Mouse (Mus musculus) heart, embryonic 11.5 days (tissue): Measurements from ENCODE around the gene Ltbp1. TPM values are rescaled to one million over a fixed set of nuclear protein-coding genes. Genes with fewer than 3 reads are reported as not detected.

Experiments used
- ATAC-seq: fragments of 200-750 bp; cut with Nextera tagmentation; replicated peaks from 2 replicates; pipeline ENCODE4 v1.8.0; 2017; ENCODE audit warnings: moderate library complexity; ENCODE audit not compliant: insufficient number of reproducible peaks, low FRiP score, low TSS enrichment
- H3K27ac ChIP-seq: fragments of 300-500 bp; sonication (generic); 2 replicates; pipeline ENCODE4 v1.5.1; 2014; ENCODE audit warnings: mild to moderate bottlenecking, low read depth, low read length
- H3K27me3 ChIP-seq: fragments of 300-500 bp; sonication (generic); 2 replicates; pipeline ENCODE4 v1.6.1; 2014; ENCODE audit warnings: mild to moderate bottlenecking, low read length, mixed read lengths; ENCODE audit not compliant: control insufficient read depth, insufficient read depth
- H3K36me3 ChIP-seq: fragments of 300-500 bp; sonication (generic); 2 replicates; pipeline ENCODE4 v1.6.1; 2014; ENCODE audit warnings: mild to moderate bottlenecking, low read length, moderate library complexity, mixed read lengths; ENCODE audit not compliant: control insufficient read depth, insufficient read depth
- H3K4me1 ChIP-seq: fragments of 300-500 bp; sonication (generic); 2 replicates; pipeline ENCODE4 v1.6.1; 2014; ENCODE audit warnings: low read length; ENCODE audit not compliant: control insufficient read depth, insufficient read depth
- H3K4me2 ChIP-seq: fragments of 300-500 bp; sonication (generic); 2 replicates; pipeline ENCODE4 v1.6.1; 2014; ENCODE audit warnings: mild to moderate bottlenecking, moderate library complexity
- H3K4me3 ChIP-seq: fragments of 300-500 bp; sonication (generic); 2 replicates; pipeline ENCODE4 v1.5.1; 2014; ENCODE audit warnings: low read depth, low read length
- H3K9ac ChIP-seq: fragments of 300-500 bp; sonication (generic); 2 replicates; pipeline ENCODE4 v1.6.1; 2014; ENCODE audit warnings: mild to moderate bottlenecking, low read depth, low read length, moderate library complexity
- H3K9me3 ChIP-seq: fragments of 300-500 bp; sonication (generic); replicated peaks from 2 replicates; pipeline ENCODE4 v1.6.1; 2016; ENCODE audit warnings: low read length; ENCODE audit not compliant: control insufficient read depth
- WGBS: fragments of 180-500 bp; shearing (Covaris S2); extraction: QIAGEN DNeasy Blood & Tissue Kit; methylation state at CpG from one replicate; pipeline ENCODE4 v1.1.7; 2014; ENCODE audit not compliant: insufficient replicate concordance; 5-methylcytosine and 5-hydroxymethylcytosine counted together
- polyA plus RNA-seq: library from polyadenylated mRNA; unstranded; fragments of >200 nt; fragmentation: Nextera tagmentation; extraction: Ambion mirVana; gene quantifications from 2 replicates; pipeline ENCODE4 v1.2.1, GENCODE M21; 2014

The Ltbp1 gene
- polyA plus RNA-seq, 1 experiment from 2014 or later = 45.4 TPM

DNA sequence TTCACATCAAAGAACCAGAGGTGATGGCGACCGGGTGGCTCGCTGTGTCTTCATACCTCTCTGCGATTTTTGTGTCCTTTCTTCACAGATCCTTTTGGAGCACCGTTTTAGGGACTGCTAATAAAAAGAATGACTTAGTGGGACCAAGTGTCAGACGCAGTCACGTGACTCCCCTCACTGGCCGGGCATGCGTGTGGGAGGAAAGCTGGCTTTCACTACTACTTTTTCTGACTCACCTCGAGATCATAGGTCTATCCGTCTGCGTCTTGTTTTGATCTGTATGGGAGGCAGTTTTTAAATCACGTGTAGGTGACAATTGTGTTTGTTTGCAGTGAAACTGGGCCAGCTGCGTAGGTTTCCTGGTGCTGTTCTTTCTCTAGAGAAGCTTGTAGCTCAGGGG lies 28.0 kb downstream of the Ltbp1 start:
- Histone ChIP-seq H3K4me2 (no peak overlapping the region), H3K9me3 (no peaks in the 10 kb centered on the region), H3K9ac (no peak overlapping the region), H3K36me3 (no peaks in the 10 kb centered on the region), H3K27ac (no peak overlapping the region), H3K4me3 (no peak overlapping the region), H3K4me1 (0 out of 2 replicates have a peak, but pooled peaks cover 8% of the 10 kb centered on the region), H3K27me3 (no peaks in the 10 kb centered on the region)
- 77% methylated on average over 14 of the region's 14 CpGs for WGBS
- ATAC-seq = no peak

DNA sequence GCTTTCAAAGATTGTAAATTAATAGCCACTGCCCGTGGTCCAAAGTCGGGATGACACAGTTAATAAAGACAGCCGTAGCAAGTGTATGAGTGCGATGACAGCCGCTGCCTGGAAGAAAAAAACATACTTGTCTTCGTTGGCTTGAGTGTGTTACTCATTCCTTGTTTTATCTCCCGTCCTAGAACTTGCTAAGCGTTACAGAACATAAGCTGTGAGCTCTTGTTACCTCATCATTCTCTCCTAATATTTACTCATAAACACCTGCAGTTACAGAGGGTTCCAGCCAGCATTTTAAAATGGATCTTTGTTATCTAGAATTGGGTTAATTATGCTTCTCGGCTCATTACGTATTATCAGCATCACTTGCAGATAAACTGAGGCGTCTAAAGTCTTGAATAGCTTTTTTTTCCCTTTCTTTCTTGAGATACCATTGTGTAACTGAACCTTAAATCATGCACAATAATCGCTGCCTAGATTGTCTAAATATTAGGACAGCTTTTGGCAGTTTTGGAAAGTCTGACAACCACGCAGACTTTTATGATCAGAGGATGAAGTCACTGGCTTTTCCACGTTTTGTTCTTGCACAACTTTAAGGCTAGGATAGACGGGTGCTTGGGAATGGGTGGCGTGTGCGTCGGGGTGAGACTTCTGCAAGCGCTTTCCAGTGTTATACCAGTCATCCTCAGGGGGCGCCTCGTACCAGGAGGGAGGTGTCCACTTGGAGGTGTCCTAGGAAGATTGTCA lies 28.7 kb downstream of the Ltbp1 start:
- 0 out of 2 replicates have a peak, but pooled peaks cover 5% of the 10 kb centered on the region for H3K4me1 ChIP-seq
- no peak overlapping the region for H3K4me3 ChIP-seq
- ATAC-seq = no peak
- no peak overlapping the region for H3K27ac ChIP-seq
- no peaks in the 10 kb centered on the region for H3K27me3 ChIP-seq
- H3K4me2 ChIP-seq = no peak overlapping the region
- no peaks in the 10 kb centered on the region for H3K36me3 ChIP-seq
- 68% methylated on average over 21 of the region's 21 CpGs for WGBS
- H3K9ac ChIP-seq = no peak overlapping the region
- no peaks in the 10 kb centered on the region for H3K9me3 ChIP-seq

DNA sequence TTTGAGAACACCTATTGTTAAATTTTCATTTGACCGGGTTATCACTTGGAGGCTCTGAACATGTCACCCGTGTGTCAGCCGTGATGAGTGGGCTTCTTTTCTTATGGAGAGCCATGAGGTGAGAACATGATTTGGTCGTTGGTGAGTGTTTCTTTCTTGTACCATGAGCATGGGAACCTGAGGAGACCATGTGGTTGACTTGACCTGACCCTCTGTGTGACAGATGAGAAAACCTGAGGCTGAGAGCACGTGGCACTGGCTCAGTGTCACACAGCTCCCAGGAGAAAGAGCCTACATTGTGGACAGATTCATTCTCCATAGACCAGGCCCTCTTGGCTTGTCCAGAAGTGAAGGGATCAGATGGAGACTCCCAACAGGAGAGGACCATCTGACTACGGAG lies 31.5 kb downstream of the Ltbp1 start:
- Histone ChIP-seq H3K4me2 (no peak overlapping the region), H3K4me1 (peaks cover 11% of the 10 kb centered on the region), H3K9me3 (no peaks in the 10 kb centered on the region), H3K36me3 (no peaks in the 10 kb centered on the region), H3K27me3 (no peaks in the 10 kb centered on the region), H3K4me3 (no peak overlapping the region), H3K9ac (no peak overlapping the region), H3K27ac (no peak overlapping the region)
- WGBS = 74% methylated on average over 6 of the region's 6 CpGs
- ATAC-seq = no peak

DNA sequence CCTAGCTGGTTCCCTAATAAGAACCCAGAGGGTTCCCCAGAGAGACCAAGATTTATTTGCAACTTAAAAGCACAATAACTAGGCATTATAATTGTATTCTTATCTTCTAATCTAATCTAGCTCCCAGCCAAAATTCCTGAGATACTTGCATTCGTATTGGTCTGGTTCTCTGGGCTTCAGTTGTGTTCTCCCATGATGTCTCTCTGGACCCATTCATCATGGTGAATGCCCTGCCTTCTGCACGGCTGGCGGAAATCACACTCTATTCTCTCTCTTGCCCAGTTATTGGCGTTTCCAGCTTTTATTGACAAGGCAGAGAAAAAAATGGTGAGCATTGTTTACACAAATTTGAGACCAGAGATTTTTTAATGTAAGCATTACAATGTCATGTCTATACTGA lies 33.6 kb downstream of the Ltbp1 start:
- WGBS = 69% methylated on average over 4 of the region's 4 CpGs
- Histone ChIP-seq H3K4me1 (peaks cover 16% of the 10 kb centered on the region), H3K9me3 (no peaks in the 10 kb centered on the region), H3K27me3 (no peaks in the 10 kb centered on the region), H3K36me3 (no peaks in the 10 kb centered on the region), H3K9ac (no peak overlapping the region), H3K27ac (no peak overlapping the region), H3K4me2 (no peak overlapping the region), H3K4me3 (no peak overlapping the region)
- ATAC-seq = no peak

DNA sequence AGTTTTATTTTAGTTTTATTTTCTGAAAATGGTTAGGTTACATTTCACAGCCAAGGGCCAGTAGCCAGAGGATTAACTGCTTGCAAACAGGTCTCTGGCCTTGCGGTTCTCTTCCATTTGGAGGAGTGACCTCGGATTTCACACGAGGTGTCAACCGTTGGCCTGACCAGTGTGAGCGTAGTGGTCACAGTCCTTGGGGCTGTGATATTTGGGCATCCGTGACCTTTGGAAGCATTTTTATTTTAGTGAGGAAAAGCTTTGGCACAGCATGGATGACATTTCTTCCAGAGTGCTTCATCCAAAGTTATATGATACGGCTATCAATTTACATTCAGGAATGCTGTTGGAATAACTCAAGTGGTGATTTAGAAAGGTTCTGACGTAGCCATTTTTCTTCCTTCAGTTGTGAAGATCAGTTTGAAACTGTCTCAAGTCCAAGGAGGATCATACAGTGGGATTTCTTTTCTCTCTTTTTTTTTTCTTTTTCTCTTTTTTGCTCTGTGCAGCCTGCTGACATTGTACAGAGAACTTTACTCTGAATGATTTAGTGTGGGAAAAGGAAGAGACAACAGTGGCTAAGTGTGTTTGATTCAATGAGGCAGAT lies 44.1 kb downstream of the Ltbp1 start:
- H3K27ac ChIP-seq = no peak overlapping the region
- no peak overlapping the region for H3K9ac ChIP-seq
- no peak overlapping the region for H3K4me3 ChIP-seq
- H3K36me3 ChIP-seq = no peaks in the 10 kb centered on the region
- ATAC-seq = no peak
- H3K4me1 ChIP-seq = peaks cover 5% of the 10 kb centered on the region; the same call in 1 of the 2 replicates
- WGBS = 75% methylated on average over 8 of the region's 8 CpGs
- H3K27me3 ChIP-seq = no peaks in the 10 kb centered on the region
- peaks cover 4% of the 10 kb centered on the region; the same call in 1 of the 2 replicates for H3K9me3 ChIP-seq
- no peak overlapping the region for H3K4me2 ChIP-seq

DNA sequence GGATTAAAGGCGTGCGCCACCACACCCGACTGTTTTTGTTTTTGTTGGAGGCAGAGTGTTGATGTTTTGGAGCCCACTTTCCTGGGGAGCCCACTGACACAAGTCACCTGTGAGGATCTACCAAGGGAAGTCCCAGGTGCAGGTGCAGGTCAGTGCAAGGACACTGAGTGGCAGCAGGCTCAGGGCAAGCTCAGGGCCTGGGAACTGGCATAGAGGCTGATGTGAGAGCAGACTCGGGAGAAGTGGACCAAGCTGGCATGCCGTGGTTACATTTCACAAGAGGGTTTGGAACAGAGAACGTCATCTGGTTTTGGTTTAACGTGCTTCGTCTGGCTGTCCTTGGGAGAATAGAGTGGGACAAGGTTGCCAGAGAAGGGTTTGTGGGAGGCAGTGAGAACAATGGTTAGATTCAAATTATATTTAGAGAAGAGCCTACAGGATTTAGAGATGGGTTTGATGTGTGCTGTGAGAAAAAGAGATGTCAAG lies 46.1 kb downstream of the Ltbp1 start:
- Histone ChIP-seq H3K4me3 (no peak overlapping the region), H3K27ac (no peak overlapping the region), H3K4me1 (peaks cover 8% of the 10 kb centered on the region; the same call in 1 of the 2 replicates), H3K36me3 (no peaks in the 10 kb centered on the region), H3K9me3 (no peaks in the 10 kb centered on the region), H3K9ac (no peak overlapping the region), H3K4me2 (no peak overlapping the region), H3K27me3 (no peaks in the 10 kb centered on the region)
- ATAC-seq = no peak
- 83% methylated on average over 8 of the region's 8 CpGs for WGBS

DNA sequence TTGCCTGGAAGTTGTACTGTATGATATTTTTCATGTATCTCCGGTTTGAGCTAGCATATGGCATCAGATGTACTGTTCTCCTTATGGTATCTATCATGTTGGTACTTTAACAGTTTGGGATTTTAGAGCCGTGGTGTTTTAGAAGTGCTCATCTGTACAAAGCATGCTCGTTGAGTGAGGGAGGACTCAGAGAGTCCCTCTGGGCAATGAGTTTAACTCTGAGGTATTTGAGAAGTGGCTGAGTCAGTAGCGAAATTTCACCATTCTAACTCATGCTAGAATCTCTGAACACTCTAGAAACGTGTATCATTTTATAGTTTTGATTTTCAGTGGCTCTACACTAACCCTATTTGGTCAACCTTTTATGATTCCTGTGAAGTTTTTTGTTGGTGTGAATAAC lies 49.9 kb downstream of the Ltbp1 start:
- Histone ChIP-seq H3K9ac (no peak overlapping the region), H3K27me3 (no peaks in the 10 kb centered on the region), H3K4me3 (no peak overlapping the region), H3K36me3 (no peaks in the 10 kb centered on the region), H3K4me1 (peaks cover 12% of the 10 kb centered on the region; the same call in 1 of the 2 replicates), H3K9me3 (no peaks in the 10 kb centered on the region), H3K4me2 (no peak overlapping the region), H3K27ac (no peak overlapping the region)
- ATAC-seq = no peak
- 77% methylated on average over 5 of the region's 5 CpGs for WGBS

DNA sequence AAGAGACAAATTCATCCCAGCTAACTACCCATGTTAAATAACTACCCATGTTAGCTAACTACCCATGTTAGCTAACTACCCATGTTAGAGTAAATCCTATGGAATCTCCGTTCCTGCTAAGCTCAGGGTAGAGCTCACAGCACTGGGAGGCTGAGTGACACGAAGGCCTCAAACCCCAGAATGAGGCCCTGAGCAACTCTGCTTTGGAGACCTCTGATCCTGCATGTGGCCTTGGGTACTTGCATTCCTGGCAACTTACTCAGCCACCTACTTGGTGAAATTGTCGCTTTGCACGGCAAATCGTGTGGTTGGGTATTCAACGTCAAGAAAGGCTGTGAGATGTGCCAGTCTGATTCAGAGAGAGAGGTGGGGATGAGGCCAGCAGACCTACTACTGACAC lies 50.6 kb downstream of the Ltbp1 start:
- no peaks in the 10 kb centered on the region for H3K27me3 ChIP-seq
- no peak for ATAC-seq
- no peak overlapping the region for H3K4me2 ChIP-seq
- H3K4me3 ChIP-seq = no peak overlapping the region
- no peak overlapping the region for H3K9ac ChIP-seq
- H3K36me3 ChIP-seq = no peaks in the 10 kb centered on the region
- WGBS = 78% methylated on average over 6 of the region's 6 CpGs
- H3K4me1 ChIP-seq = peaks cover 12% of the 10 kb centered on the region; the same call in 1 of the 2 replicates
- H3K9me3 ChIP-seq = no peaks in the 10 kb centered on the region
- H3K27ac ChIP-seq = no peak overlapping the region
